Mouse (Mus musculus): ENCODE results near the gene Tle3. TPM values are rescaled to one million over a fixed set of nuclear protein-coding genes. Genes with fewer than 3 reads are reported as not detected.

Gene Tle3
- polyA plus RNA-seq, 1 experiment from 2014 or later = 25.4 TPM

GRCm38 (mm10) chr9:61436761-61437160 lies 64.6 kb downstream of the Tle3 start:
- no peak for DNase-seq (ENCODE audit: low spot score)
- Histone ChIP-seq H3K36me3 (no peaks in the 10 kb centered on the region), H3K27ac (no peak overlapping the region), H3K4me1 (peaks cover 20% of the 10 kb centered on the region), H3K9me3 (no peaks in the 10 kb centered on the region), H3K27me3 (ENCODE audit: insufficient read depth, poor library complexity, severe bottlenecking) (peaks cover 72% of the 10 kb centered on the region), H3K4me3 (no peak overlapping the region)
- WGBS = 89% methylated on average over 6 of the region's 6 CpGs

DNA sequence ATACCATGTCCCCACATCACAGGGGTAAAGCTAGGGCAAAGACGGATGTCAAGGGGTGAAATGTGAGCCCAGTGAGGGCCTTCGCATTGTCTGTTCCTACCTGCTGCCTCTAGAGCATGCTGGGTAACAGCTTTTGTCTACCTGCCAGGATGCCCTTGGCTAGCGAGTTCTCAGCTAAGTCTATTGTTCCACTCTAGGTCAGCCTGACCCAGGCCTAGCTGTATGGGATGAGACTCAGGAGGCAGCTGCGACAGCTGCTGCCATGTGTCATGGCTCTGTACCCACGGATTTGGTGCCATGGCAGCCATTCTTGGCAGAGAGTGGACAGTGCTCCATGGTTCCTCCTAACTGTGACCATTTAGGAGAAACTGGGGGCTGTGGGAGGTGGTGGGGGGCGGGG lies 66.9 kb downstream of the Tle3 start:
- peaks cover 52% of the 10 kb centered on the region for H3K27me3 ChIP-seq (ENCODE audit: insufficient read depth, poor library complexity, severe bottlenecking)
- no peak overlapping the region for H3K27ac ChIP-seq
- no peaks in the 10 kb centered on the region for H3K36me3 ChIP-seq
- no peak for DNase-seq (ENCODE audit: low spot score)
- no peak overlapping the region for H3K4me3 ChIP-seq
- no peaks in the 10 kb centered on the region for H3K9me3 ChIP-seq
- peaks cover 24% of the 10 kb centered on the region for H3K4me1 ChIP-seq
- WGBS = 79% methylated on average over 6 of the region's 6 CpGs

DNA sequence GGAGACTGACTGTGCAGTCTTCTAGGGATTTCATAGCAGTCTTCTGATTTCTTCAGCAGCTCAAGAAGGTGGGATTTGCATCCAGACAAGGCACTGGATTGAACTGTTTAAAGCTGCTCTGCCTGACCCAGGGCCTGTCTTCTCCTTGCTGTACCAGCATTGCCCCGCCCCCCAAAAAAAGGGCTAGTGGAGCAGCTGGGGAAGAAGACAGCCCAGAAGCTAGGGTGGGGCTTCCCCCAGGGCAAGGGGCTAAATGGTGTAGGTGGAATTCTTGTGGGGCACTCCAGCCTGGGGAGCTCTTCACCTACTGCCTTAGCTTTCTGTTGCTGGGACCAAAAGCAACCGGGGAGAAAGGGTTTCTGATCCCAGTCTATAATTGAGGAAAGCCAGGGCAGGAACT lies 67.8 kb downstream of the Tle3 start:
- WGBS = 71% methylated on average over 2 of the region's 2 CpGs
- peaks cover 21% of the 10 kb centered on the region for H3K4me1 ChIP-seq
- peaks cover 50% of the 10 kb centered on the region for H3K27me3 ChIP-seq (ENCODE audit: insufficient read depth, poor library complexity, severe bottlenecking)
- H3K9me3 ChIP-seq = no peaks in the 10 kb centered on the region
- no peak overlapping the region for H3K4me3 ChIP-seq
- no peak overlapping the region for H3K27ac ChIP-seq
- no peak for DNase-seq (ENCODE audit: low spot score)
- H3K36me3 ChIP-seq = no peaks in the 10 kb centered on the region

- Histone ChIP-seq H3K4me1 (peaks cover 29% of the 10 kb centered on the region), H3K27me3 (ENCODE audit: insufficient read depth, poor library complexity, severe bottlenecking) (peaks cover 41% of the 10 kb centered on the region), H3K27ac (no peak overlapping the region), H3K4me3 (no peak overlapping the region), H3K9me3 (no peaks in the 10 kb centered on the region), H3K36me3 (no peaks in the 10 kb centered on the region)
- 58% methylated on average over 11 of the region's 11 CpGs for WGBS
- no peak for DNase-seq (ENCODE audit: low spot score)
Measured at GRCm38 (mm10) chr9:61441206-61441913, 69.2 kb downstream of the Tle3 start.

DNA sequence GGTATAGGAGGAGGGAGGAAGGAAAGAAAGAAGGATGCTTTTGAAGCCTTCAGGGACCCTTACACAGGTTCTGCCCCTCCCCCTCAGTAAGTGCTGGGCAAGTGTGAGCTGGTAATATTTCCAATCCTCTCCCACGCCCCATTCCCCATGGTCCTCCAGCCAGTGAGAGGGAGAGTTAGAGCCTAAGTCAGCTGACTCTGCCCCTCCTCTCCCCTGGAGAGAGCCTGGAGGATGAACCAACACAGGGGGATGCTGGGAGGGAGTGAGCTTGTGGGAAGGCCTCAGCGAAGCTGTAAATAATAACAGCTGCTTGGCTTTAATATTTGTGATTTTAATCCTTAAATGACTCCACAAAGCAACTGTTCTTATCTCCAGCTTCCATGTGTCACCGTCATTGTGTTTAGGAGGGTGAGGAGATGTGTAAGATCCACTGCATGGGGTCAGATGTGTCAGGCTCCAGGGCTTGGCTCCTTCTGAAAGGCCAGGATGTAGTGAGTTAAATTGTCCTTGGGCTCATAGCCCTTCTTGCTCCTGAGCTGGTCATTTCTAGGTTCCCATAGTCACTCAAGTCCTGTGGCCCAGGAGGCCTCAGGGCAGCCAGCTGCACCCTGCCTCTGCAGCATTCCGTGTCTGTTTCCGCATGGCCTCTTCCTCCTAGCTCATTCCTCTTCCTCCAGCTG lies 70.9 kb downstream of the Tle3 start:
- no peak for DNase-seq (ENCODE audit: low spot score)
- H3K27ac ChIP-seq = no peak overlapping the region
- H3K36me3 ChIP-seq = no peaks in the 10 kb centered on the region
- H3K4me1 ChIP-seq = peaks cover 29% of the 10 kb centered on the region
- peaks cover 39% of the 10 kb centered on the region for H3K27me3 ChIP-seq (ENCODE audit: insufficient read depth, poor library complexity, severe bottlenecking)
- H3K4me3 ChIP-seq = no peak overlapping the region
- 48% methylated on average over 5 of the region's 5 CpGs for WGBS
- no peaks in the 10 kb centered on the region for H3K9me3 ChIP-seq

GRCm38 (mm10) chr9:61445151-61445550 lies 73.0 kb downstream of the Tle3 start:
- Histone ChIP-seq H3K27me3 (ENCODE audit: insufficient read depth, poor library complexity, severe bottlenecking) (peaks cover 40% of the 10 kb centered on the region), H3K4me1 (peaks cover 33% of the 10 kb centered on the region), H3K27ac (no peak overlapping the region), H3K9me3 (no peaks in the 10 kb centered on the region), H3K4me3 (no peak overlapping the region), H3K36me3 (no peaks in the 10 kb centered on the region)
- no peak for DNase-seq (ENCODE audit: low spot score)
- WGBS = 76% methylated on average over 2 of the region's 2 CpGs

- H3K4me1 ChIP-seq = peaks cover 33% of the 10 kb centered on the region
- H3K36me3 ChIP-seq = no peaks in the 10 kb centered on the region
- H3K4me3 ChIP-seq = no peak overlapping the region
- DNase-seq (ENCODE audit: low spot score) = no peak
- 8% methylated on average over 5 of the region's 5 CpGs for WGBS
- H3K27ac ChIP-seq = peak overlapping the region; percentile 50; the same call in 1 of the 2 replicates
- no peaks in the 10 kb centered on the region for H3K9me3 ChIP-seq
- peaks cover 42% of the 10 kb centered on the region for H3K27me3 ChIP-seq (ENCODE audit: insufficient read depth, poor library complexity, severe bottlenecking)
Measured at GRCm38 (mm10) chr9:61445711-61446222, 73.6 kb downstream of the Tle3 start.

- H3K27ac ChIP-seq = no peak overlapping the region
Measured at GRCm38 (mm10) chr9:61446965-61447364, 74.8 kb downstream of the Tle3 start.

GRCm38 (mm10) chr9:61449363-61449904 lies 77.3 kb downstream of the Tle3 start:
- WGBS = 72% methylated on average over 5 of the region's 5 CpGs
- peaks cover 66% of the 10 kb centered on the region for H3K27me3 ChIP-seq (ENCODE audit: insufficient read depth, poor library complexity, severe bottlenecking)

More at GRCm38 (mm10) chr9:61446965-61447364, 74.8 kb downstream of the Tle3 start:
- no peak for DNase-seq (ENCODE audit: low spot score)
- Histone ChIP-seq H3K9me3 (no peaks in the 10 kb centered on the region), H3K4me3 (no peak overlapping the region), H3K27me3 (ENCODE audit: insufficient read depth, poor library complexity, severe bottlenecking) (peaks cover 48% of the 10 kb centered on the region), H3K4me1 (peaks cover 29% of the 10 kb centered on the region), H3K36me3 (no peaks in the 10 kb centered on the region)
- WGBS = 74% methylated on average over 2 of the region's 2 CpGs

DNA sequence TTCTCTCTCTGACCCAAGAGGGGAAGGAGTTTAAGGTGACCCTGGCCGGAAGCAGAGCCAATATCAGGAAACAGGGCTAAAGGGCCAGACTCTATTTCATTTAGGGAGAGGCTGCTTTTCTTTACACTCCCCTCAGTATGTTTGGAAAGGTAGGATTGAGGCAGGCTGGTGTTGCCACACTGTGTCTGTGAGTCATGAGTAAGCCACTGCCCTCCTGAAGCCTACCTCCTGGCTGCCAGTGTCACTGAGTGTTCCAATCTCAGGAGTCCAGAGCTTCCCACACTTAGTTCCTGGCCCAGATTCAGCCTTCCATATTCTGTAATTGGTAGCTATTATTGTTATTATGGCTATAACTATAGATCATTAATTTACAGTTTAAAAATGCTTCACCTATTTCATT lies 79.9 kb downstream of the Tle3 start:
- Histone ChIP-seq H3K4me3 (no peak overlapping the region), H3K4me1 (peaks cover 15% of the 10 kb centered on the region), H3K27ac (no peak overlapping the region), H3K9me3 (no peaks in the 10 kb centered on the region), H3K27me3 (ENCODE audit: insufficient read depth, poor library complexity, severe bottlenecking) (peaks cover 82% of the 10 kb centered on the region), H3K36me3 (no peaks in the 10 kb centered on the region)
- WGBS = 75% methylated on average over 1 of the region's 1 CpGs
- DNase-seq (ENCODE audit: low spot score) = no peak

More at GRCm38 (mm10) chr9:61449363-61449904, 77.3 kb downstream of the Tle3 start:
- no peaks in the 10 kb centered on the region for H3K9me3 ChIP-seq
- H3K27ac ChIP-seq = no peak overlapping the region
- no peaks in the 10 kb centered on the region for H3K36me3 ChIP-seq
- H3K4me3 ChIP-seq = no peak overlapping the region
- peaks cover 21% of the 10 kb centered on the region for H3K4me1 ChIP-seq
- DNase-seq (ENCODE audit: low spot score) = no peak

- H3K36me3 ChIP-seq = no peaks in the 10 kb centered on the region
- DNase-seq (ENCODE audit: low spot score) = no peak
- 34% methylated on average over 6 of the region's 6 CpGs for WGBS
- H3K4me1 ChIP-seq = peaks cover 15% of the 10 kb centered on the region
- no peaks in the 10 kb centered on the region for H3K9me3 ChIP-seq
- no peak overlapping the region for H3K4me3 ChIP-seq
- no peak overlapping the region for H3K27ac ChIP-seq
- H3K27me3 ChIP-seq (ENCODE audit: insufficient read depth, poor library complexity, severe bottlenecking) = peaks cover 88% of the 10 kb centered on the region
Measured at GRCm38 (mm10) chr9:61455861-61456261, 83.7 kb downstream of the Tle3 start.

- DNase-seq (ENCODE audit: low spot score) = no peak
- peaks cover 19% of the 10 kb centered on the region for H3K4me1 ChIP-seq
- no peak overlapping the region for H3K4me3 ChIP-seq
- H3K9me3 ChIP-seq = no peaks in the 10 kb centered on the region
- WGBS = 53% methylated on average over 5 of the region's 5 CpGs
- H3K27me3 ChIP-seq (ENCODE audit: insufficient read depth, poor library complexity, severe bottlenecking) = peaks cover 88% of the 10 kb centered on the region
- H3K36me3 ChIP-seq = no peaks in the 10 kb centered on the region
- no peak overlapping the region for H3K27ac ChIP-seq
Measured at GRCm38 (mm10) chr9:61456441-61457161, 84.4 kb downstream of the Tle3 start.

- WGBS = 24% methylated on average over 10 of the region's 10 CpGs
- peaks cover 92% of the 10 kb centered on the region for H3K27me3 ChIP-seq (ENCODE audit: insufficient read depth, poor library complexity, severe bottlenecking)
Measured at GRCm38 (mm10) chr9:61457162-61457523, 85.0 kb downstream of the Tle3 start.

More at GRCm38 (mm10) chr9:61457162-61457523, 85.0 kb downstream of the Tle3 start:
- DNase-seq (ENCODE audit: low spot score) = no peak
- Histone ChIP-seq H3K4me1 (peaks cover 19% of the 10 kb centered on the region), H3K27ac (no peak overlapping the region), H3K36me3 (no peaks in the 10 kb centered on the region), H3K4me3 (no peak overlapping the region), H3K9me3 (no peaks in the 10 kb centered on the region)

Measured in heart, embryonic 10.5 days (tissue).